Mouse (Mus musculus) lung, postnatal 14 days (tissue): ENCODE data around the gene Dpagt1.
"Not testable (repeated sequence)": the region's sequence is repeated elsewhere in the genome, so short reads cannot be mapped to it uniquely, and the experiment has no call there.

ENCODE experiments used
- DNase-seq: peaks from one replicate; pipeline ENCODE4 v3.0.0; 2021

Gene Dpagt1

DNA sequence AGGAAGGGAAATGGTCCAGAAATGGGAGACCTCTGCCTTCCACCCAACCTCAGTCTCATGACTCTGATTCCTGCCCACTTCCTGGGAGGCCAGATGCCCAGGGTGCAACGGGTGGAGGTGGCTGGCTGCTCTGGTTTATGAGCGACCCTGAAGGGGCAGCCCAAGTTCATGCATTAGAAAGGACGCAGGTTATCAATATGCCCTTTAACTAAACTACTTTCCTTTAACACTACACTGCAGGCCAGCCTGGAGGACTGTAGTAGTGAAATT, 7.1 kb upstream of the Dpagt1 start:
- no peak for DNase-seq

DNA sequence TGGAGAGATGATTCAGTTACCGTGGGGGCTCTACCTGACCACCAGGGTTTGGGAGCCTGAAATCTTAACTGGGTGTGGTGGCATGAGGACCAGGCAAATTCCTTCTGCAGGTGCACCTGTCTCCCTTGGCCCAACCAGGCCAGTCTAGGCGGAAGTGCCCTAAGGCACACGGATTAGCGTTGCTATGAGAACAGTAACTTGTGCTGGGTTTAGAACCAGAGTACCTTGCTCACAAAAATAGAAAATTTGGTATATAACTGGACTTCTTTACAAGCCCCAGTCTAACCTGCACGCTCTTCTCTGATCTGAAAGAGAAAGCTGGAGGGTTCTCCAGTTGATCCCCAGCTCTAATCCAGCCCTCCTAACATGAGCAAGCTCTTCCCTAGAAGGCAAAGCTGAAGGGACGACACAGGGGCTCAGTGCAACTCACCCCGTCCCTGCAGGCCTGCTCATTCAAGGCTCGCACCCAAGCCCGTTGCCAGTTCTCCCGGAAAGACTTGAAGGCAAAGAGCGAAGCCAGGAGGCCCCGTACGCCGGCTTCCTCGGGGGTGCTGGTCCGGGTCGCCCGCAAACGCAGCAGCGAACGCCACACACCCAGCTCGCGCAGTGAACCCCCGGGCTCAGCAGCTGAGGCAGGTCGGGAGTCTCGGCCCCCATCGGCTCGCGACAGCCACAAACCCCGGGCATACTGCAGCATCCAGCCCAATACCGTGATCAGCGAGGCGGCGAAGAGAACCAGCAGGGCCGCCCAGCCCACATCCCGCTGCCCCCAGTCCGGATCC, 6.5 kb upstream of the Dpagt1 start:
- DNase-seq: peak; percentile 23

- DNase-seq: peak; percentile 92
Measured at GRCm38 (mm10) chr9:44319887-44320798, 5.7 kb upstream of the Dpagt1 start, which contains the start of gene C2cd2l. Gene C2cd2l (minus strand): TSS chr9:44320285.

DNA sequence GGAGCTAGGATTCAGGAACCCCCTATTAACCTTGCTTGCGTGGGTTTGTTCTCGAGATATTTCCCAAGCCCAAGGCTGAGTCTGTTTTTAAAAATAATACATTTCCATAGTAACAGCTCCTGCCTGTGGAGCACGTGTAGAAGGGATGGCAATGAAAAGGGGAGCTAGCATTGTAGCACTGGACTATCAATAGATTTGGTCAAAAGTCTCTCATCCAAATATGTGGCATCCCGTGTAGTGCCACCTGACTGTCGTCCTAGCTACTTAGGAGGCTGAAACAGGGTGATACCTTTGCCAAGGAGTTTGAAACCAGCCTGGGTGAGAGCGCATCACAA, 5.1 kb upstream of the Dpagt1 start:
- no peak for DNase-seq

DNA sequence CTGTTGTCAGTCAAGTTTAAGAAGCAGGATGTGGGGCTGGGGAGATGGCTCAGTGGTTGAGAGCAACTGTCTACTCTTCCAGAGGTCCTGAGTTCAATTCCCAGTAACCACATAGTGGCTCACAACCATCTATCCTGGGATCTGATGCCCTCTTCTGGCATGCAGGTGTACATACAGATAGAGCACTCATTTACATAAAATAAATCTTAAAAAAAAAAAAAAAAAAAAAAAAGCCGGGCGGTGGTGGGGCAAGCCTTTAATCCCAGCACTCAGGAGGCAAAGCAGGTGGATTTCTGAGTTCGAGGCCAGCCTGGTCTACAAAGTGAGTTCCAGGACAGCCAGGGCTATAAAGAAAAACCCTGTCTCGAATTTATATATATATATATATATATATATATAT, 2.2 kb upstream of the Dpagt1 start:
- not testable (repeated sequence) for DNase-seq

GRCm38 (mm10) chr9:44324147-44324546, 1.7 kb upstream of the Dpagt1 start:
- DNase-seq: no peak

DNA sequence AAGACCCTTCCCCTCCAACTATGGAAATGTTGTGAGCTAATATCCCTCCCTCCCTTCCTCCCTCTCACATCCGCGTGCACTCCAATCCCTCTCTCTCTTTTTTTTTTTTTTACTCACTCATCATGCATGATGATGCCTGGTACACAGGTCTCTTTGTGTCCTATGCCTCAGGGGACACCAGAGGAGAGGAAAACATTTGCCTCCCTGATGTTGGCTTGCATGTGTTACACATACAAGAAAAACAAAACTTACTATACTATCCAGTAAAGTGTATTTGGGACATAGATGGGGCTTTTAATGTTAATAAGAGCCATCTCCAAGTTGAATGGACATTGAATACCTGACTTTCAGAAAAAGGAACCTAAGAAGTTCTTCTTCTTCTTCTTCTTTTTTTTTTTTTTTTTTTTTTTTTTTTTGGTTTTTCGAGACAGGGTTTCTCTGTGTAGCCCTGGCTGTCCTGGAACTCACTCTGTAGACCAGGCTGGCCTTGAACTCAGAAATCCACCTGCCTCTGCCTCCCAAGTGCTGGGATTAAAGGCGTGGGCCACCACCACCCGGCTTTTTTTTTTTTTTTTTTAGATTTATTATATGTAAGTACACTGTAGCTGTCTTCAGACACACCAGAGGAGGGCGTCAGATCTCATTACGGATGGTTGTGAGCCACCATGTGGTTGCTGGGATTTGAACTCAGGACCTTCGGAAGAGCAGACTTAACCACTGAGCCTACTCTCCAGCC, 619 bp upstream of the Dpagt1 start:
- DNase-seq: not testable (repeated sequence)

DNA sequence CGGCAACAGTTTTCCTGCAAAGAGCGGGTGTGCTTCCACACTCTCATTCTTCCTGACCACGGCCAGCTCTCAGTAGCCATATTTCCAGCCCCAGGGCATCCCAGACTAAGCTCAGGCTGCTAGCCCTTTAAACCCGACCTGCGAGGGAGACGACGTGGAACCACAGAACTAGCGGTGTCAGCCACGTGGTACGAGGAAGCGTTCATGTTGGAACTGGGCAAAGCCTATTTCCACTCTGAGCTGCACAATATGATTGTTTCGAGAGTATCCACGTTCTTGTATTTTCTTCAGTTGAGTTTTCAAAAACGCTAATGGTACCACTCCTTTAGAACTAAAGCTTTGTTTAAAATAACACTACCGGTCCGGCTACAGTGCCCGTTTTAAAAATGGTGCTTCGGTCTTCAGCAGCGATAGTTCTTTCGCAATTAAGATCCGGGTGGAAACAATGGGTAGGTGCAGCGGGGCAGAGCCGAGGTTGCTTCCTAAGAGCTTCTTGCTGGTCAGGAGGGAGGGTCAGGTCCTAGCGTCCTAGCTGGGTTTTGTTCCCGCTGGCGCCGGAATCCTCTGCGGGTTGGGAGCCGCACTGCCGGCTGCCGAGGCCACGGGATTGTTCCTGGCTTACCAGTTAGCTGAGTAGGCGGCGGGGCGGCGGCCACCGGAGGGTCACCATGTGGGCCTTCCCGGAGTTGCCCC, 698 bp downstream of the Dpagt1 start:
- DNase-seq: peak; percentile 84

DNA sequence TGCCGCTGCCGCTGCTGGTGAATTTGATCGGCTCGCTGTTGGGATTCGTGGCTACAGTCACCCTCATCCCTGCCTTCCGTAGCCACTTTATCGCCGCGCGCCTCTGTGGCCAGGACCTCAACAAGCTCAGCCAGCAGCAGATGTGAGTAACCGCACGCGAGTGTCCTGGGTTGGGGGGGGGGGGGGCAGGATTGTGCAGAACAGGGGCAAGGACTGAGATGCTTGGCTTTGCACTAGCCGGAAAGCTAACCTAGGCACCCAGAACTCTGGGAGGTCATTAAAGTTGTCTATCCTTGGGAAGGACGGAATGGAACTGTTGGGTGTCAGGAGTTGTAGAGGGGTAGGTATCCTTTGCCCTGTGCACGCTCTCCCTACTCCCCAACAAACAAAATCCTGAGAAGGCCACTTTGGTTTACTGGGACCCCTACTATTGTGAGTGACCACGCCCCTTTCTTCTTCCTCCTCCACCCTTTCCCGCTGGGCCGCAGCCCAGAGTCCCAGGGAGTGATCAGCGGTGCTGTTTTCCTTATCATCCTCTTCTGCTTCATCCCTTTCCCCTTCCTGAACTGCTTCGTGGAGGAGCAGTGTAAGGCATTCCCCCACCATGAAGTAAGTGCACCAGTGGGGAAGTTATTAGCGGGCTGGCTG, 1.4 kb downstream of the Dpagt1 start:
- peak; percentile 51 for DNase-seq

DNA sequence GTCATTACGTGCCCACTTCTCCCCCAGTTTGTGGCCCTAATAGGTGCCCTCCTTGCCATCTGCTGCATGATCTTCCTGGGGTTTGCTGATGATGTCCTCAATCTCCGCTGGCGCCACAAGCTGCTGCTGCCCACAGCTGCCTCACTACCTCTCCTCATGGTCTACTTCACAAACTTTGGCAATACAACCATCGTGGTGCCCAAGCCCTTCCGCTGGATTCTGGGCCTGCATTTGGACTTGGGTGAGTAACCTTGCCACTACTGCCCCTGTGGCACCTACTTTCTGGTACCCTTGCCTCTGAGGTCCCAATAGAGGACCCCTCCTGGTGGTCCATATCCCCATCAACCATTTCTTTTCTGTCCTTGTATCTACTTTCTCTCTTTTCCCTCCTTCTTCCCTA, 2.1 kb downstream of the Dpagt1 start:
- no peak for DNase-seq

- no peak for DNase-seq
Measured at GRCm38 (mm10) chr9:44330736-44331135, 4.9 kb downstream of the Dpagt1 start.

DNA sequence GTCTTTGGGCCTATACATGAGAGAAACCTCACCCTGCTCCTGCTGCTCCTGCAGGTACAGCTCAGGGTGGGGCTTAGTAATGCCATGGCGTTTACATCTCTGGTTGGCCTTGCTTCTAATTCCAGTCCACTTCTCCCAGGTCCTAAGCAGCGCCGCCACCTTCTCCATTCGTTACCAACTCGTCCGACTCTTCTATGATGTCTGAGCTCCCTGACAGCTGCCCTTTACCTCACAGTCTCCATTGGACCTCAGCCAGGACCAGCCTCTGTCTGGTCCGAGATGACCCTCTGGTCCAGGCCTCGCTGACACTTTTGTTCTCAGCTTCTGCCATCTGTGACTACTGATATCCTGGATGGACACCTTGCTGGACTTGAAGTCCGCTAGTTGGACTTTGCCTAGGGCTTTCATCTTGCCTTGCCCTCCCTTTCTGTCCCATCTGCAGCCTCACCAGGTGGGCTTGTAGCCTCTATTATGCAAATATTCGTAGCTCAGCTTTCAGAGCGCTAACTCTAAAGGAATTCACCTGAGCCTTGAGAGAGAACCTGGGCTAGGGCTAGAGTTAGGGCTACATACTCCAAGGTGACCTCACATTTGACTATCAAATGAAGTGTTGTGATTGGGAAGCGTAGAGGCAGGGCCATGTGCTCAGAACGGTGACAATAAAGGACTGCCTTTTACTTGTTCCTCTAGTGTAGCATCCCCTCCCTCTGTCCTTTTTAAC, 7.3 kb downstream of the Dpagt1 start:
- no peak for DNase-seq

- DNase-seq: peak; percentile 99
Measured at GRCm38 (mm10) chr9:44334396-44335330, 8.8 kb downstream of the Dpagt1 start, which contains the start of gene H2afx. Gene H2afx (plus strand): TSS chr9:44334694.

- DNase-seq: peak; percentile 20
Measured at GRCm38 (mm10) chr9:44335331-44336092, 9.7 kb downstream of the Dpagt1 start.

- no peak for DNase-seq
Measured at GRCm38 (mm10) chr9:44336093-44336406, 10.2 kb downstream of the Dpagt1 start.

- DNase-seq: not testable (repeated sequence)
Measured at GRCm38 (mm10) chr9:44336513-44336912, 10.7 kb downstream of the Dpagt1 start.

DNA sequence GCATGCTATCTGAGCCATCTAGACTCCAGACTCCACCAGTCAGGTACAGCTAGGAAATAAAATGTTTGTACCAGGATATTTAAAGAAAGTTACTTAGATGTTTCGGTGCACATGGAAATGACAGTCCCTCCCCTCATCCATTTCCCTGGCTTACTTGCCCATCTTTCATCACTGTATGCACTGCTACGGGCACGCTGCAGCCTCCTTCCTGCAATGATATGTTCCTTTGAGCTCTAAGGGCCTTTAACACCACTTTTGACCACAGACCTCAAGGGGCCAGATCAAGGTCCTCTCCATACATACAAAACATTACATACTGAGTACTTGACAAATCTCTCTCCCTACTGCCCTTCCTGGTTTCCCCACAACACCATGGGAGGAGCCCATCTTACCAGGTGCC, 11.1 kb downstream of the Dpagt1 start:
- DNase-seq: no peak

- DNase-seq: no peak
Measured at GRCm38 (mm10) chr9:44337436-44338169, 11.8 kb downstream of the Dpagt1 start.

- no peak for DNase-seq
Measured at GRCm38 (mm10) chr9:44338574-44338973, 12.8 kb downstream of the Dpagt1 start.
